Mouse (Mus musculus) limb, embryonic 14.5 days (tissue): ENCODE results near the gene M1ap. TPM values are rescaled to one million over a fixed set of nuclear protein-coding genes. Genes with fewer than 3 reads are reported as not detected.
A peak's percentile ranks its signal among the peaks of the same experiment; 100 is the strongest.

Source experiments
- ATAC-seq: fragments of 200-750 bp; cut with Nextera tagmentation; 2 replicates; pipeline ENCODE4 v1.8.0; 2017; ENCODE audit warnings: low read depth, moderate number of reproducible peaks, moderate TSS enrichment; ENCODE audit not compliant: low FRiP score
- DNase-seq: peaks from one replicate; pipeline ENCODE4 v3.0.0-alpha.2; 2015; ENCODE audit warnings: low spot score
- H3K27ac ChIP-seq: fragments of 300-500 bp; sonication (generic); replicated peaks from 2 replicates; pipeline ENCODE4 v1.5.1; 2014; ENCODE audit warnings: low read depth, mild to moderate bottlenecking, low read length, moderate library complexity, mixed read lengths
- H3K27me3 ChIP-seq: fragments of 300-500 bp; sonication (generic); 2 replicates; pipeline ENCODE4 v1.6.1; 2014; ENCODE audit warnings: low read length, mixed read lengths; ENCODE audit not compliant: control insufficient read depth, insufficient read depth
- H3K36me3 ChIP-seq: fragments of 300-500 bp; sonication (generic); 2 replicates; pipeline ENCODE4 v1.6.1; 2014; ENCODE audit warnings: mild to moderate bottlenecking, low read length, moderate library complexity, mixed read lengths; ENCODE audit not compliant: control insufficient read depth, insufficient read depth
- H3K4me1 ChIP-seq: fragments of 300-500 bp; sonication (generic); 2 replicates; pipeline ENCODE4 v1.6.1; 2014; ENCODE audit warnings: antibody characterized with exemption, low read length, mixed read lengths; ENCODE audit not compliant: control insufficient read depth, insufficient read depth
- H3K4me2 ChIP-seq: fragments of 300-500 bp; sonication (generic); replicated peaks from 2 replicates; pipeline ENCODE4 v1.6.1; 2014; ENCODE audit warnings: low read depth, mild to moderate bottlenecking, low read length, moderate library complexity; ENCODE audit not compliant: severe bottlenecking
- H3K4me3 ChIP-seq: fragments of 300-500 bp; sonication (generic); replicated peaks from 2 replicates; pipeline ENCODE4 v1.5.1; 2014; ENCODE audit warnings: low read length
- H3K9ac ChIP-seq: fragments of 300-500 bp; sonication (generic); 2 replicates; pipeline ENCODE4 v1.6.1; 2014; ENCODE audit warnings: mild to moderate bottlenecking, low read depth, low read length, moderate library complexity; ENCODE audit not compliant: severe bottlenecking
- H3K9me3 ChIP-seq: fragments of 300-500 bp; sonication (generic); 2 replicates; pipeline ENCODE4 v1.6.1; 2016; ENCODE audit warnings: low read length; ENCODE audit not compliant: control insufficient read depth
- POLR2A ChIP-seq: fragments of 200-500 bp; IDR thresholded peaks from 2 replicates; pipeline ENCODE4 v1.8.0; 2012; ENCODE audit warnings: inconsistent platforms, mild to moderate bottlenecking, moderate library complexity, borderline replicate concordance; ENCODE audit not compliant: insufficient read depth, insufficient read length; ENCODE audit errors: extremely low read depth
- WGBS: fragments of 180-500 bp; shearing (Covaris S2); extraction: QIAGEN DNeasy Blood & Tissue Kit; methylation state at CpG from one replicate; pipeline ENCODE4 v1.1.7; 2014; 5-methylcytosine and 5-hydroxymethylcytosine counted together
- polyA plus RNA-seq, 2 experiments: library from polyadenylated mRNA; depleted of rRNA in 1 of 2; stranded (reverse) in 1 of 2; unstranded in 1 of 2; fragments of >200 nt; fragmentation: Nextera tagmentation in 1 of 2; extraction: Ambion mirVana in 1 of 2; gene quantifications; 2 replicates each; pipeline versions ENCODE4 v1.2.1 to v1.2.3; 2012 to 2014

M1ap gene
- polyA plus RNA-seq, 2 experiments: 0.67 to 0.70 TPM

- Histone ChIP-seq H3K9ac (no peak overlapping the region), H3K27me3 (peaks cover 6% of the 10 kb centered on the region; the same call in 1 of the 2 replicates), H3K4me1 (peaks cover 5% of the 10 kb centered on the region; the same call in 1 of the 2 replicates), H3K36me3 (no peaks in the 10 kb centered on the region), H3K4me3 (no peak overlapping the region), H3K9me3 (no peaks in the 10 kb centered on the region), H3K27ac (no peak overlapping the region), H3K4me2 (no peak overlapping the region)
- no peak for TF ChIP-seq POLR2A
- ATAC-seq: no peak
- 91% methylated on average over 3 of the region's 3 CpGs for WGBS
- DNase-seq: no peak
These were observed 12.0 kb upstream of the M1ap start for GRCm38 (mm10) chr6:82934616-82935230.

- Histone ChIP-seq H3K27me3 (peaks cover 6% of the 10 kb centered on the region; the same call in 1 of the 2 replicates), H3K4me1 (peaks cover 5% of the 10 kb centered on the region; the same call in 1 of the 2 replicates), H3K4me3 (peak within 1 kb of the TSS; percentile 51), H3K4me2 (peak within 1 kb of the TSS; percentile 84), H3K9me3 (no peaks in the 10 kb centered on the region), H3K36me3 (no peaks in the 10 kb centered on the region), H3K27ac (no peak within 1 kb of the TSS), H3K9ac (peak within 1 kb of the TSS; percentile 62)
- ATAC-seq (peak; percentile 94), DNase-seq (peak; percentile 75)
- 1% methylated on average over 36 of the region's 44 CpGs for WGBS
- no peak for TF ChIP-seq POLR2A
These were observed 7.4 kb upstream of the M1ap start, which contains the start of gene Sema4f for GRCm38 (mm10) chr6:82939167-82939912. Gene Sema4f, minus strand, starts transcription at chr6:82939769.

GRCm38 (mm10) chr6:82940765-82941164, 5.9 kb upstream of the M1ap start:
- TF ChIP-seq POLR2A: no peak
- ATAC-seq (no peak), DNase-seq (no peak)
- no peak overlapping the region for H3K4me2 ChIP-seq
- no peak overlapping the region for H3K27ac ChIP-seq
- WGBS: 67% methylated on average over 3 of the region's 3 CpGs
- H3K4me1 ChIP-seq: peaks cover 5% of the 10 kb centered on the region; the same call in 1 of the 2 replicates
- H3K4me3 ChIP-seq: no peak overlapping the region
- H3K9ac ChIP-seq: no peak overlapping the region
- no peaks in the 10 kb centered on the region for H3K36me3 ChIP-seq
- peaks cover 6% of the 10 kb centered on the region; the same call in 1 of the 2 replicates for H3K27me3 ChIP-seq
- H3K9me3 ChIP-seq: no peaks in the 10 kb centered on the region

- no peak overlapping the region for H3K4me3 ChIP-seq
- H3K9me3 ChIP-seq: no peaks in the 10 kb centered on the region
- H3K4me2 ChIP-seq: no peak overlapping the region
- no peaks in the 10 kb centered on the region for H3K36me3 ChIP-seq
- TF ChIP-seq POLR2A: no peak
- H3K27me3 ChIP-seq: no peaks in the 10 kb centered on the region
- no peak overlapping the region for H3K9ac ChIP-seq
- H3K27ac ChIP-seq: no peak overlapping the region
- no peak for DNase-seq
- H3K4me1 ChIP-seq: no peaks in the 10 kb centered on the region
- no peak for ATAC-seq
- 55% methylated on average over 6 of the region's 6 CpGs for WGBS
These were observed 952 bp upstream of the M1ap start for GRCm38 (mm10) chr6:82945750-82946149.

GRCm38 (mm10) chr6:82956553-82957251, 10.0 kb downstream of the M1ap start:
- WGBS: 49% methylated on average over 4 of the region's 4 CpGs
- TF ChIP-seq POLR2A: no peak
- Histone ChIP-seq H3K4me2 (no peak overlapping the region; the same call in 1 of the 2 replicates), H3K4me1 (peaks cover 6% of the 10 kb centered on the region), H3K9me3 (no peaks in the 10 kb centered on the region), H3K27ac (peak overlapping the region; percentile 70), H3K36me3 (no peaks in the 10 kb centered on the region), H3K9ac (no peak overlapping the region), H3K4me3 (no peak overlapping the region), H3K27me3 (no peaks in the 10 kb centered on the region)
- peak; percentile 73 for DNase-seq
- ATAC-seq: peak; percentile 47; the same call in 1 of the 2 replicates
